Mouse (Mus musculus) G1E (cell line): ENCODE data around the gene Ddi2. TPM values are rescaled to one million over a fixed set of nuclear protein-coding genes. Genes with fewer than 3 reads are reported as not detected.

ENCODE experiments used
- ATAC-seq: 2 replicates; pipeline ENCODE4 v1.8.0; 2016; ENCODE audit warnings: mild to moderate bottlenecking; ENCODE audit not compliant: insufficient number of reproducible peaks, poor library complexity, low FRiP score, severe bottlenecking; ENCODE audit errors: extremely low read depth
- DNase-seq: peaks from one replicate; pipeline ENCODE4 v3.0.0; 2012; ENCODE audit warnings: low spot score
- H3K27me3 ChIP-seq: 2 replicates; pipeline ENCODE4 v1.6.1; 2012; ENCODE audit warnings: mild to moderate bottlenecking, low read length, inconsistent platforms; ENCODE audit not compliant: insufficient read depth
- H3K36me3 ChIP-seq: replicated peaks from 2 replicates; pipeline ENCODE3; 2012; ENCODE audit warnings: mild to moderate bottlenecking, inconsistent platforms
- H3K4me1 ChIP-seq: 2 replicates; pipeline ENCODE4 v1.6.1; 2012; ENCODE audit warnings: low read depth, low read length, inconsistent platforms, mixed read lengths; ENCODE audit not compliant: insufficient read depth
- H3K4me3 ChIP-seq: 2 replicates; pipeline ENCODE4 v1.5.1; 2012; ENCODE audit warnings: low read depth, mild to moderate bottlenecking, inconsistent platforms, low read length, moderate library complexity, mixed read lengths
- H3K9me3 ChIP-seq: replicated peaks from 2 replicates; pipeline ENCODE4 v1.6.1; 2012; ENCODE audit warnings: inconsistent platforms
- CTCF ChIP-seq: IDR thresholded peaks from 2 replicates; pipeline ENCODE4 v1.5.1; 2012; ENCODE audit warnings: low read depth, low read length, inconsistent platforms, mixed read lengths
- GATA1 ChIP-seq: IDR thresholded peaks from 2 replicates; pipeline ENCODE4 v1.6.1; 2012; ENCODE audit warnings: borderline replicate concordance, low read length, inconsistent platforms, mixed read lengths
- GATA2 ChIP-seq: IDR thresholded peaks from 2 replicates; pipeline ENCODE4 v1.6.1; 2012; ENCODE audit warnings: low read depth, low read length, inconsistent platforms, borderline replicate concordance
- POLR2AphosphoS5 ChIP-seq: IDR thresholded peaks from 2 replicates; pipeline ENCODE4 v1.6.1; 2012; ENCODE audit warnings: low read depth, low read length, inconsistent platforms; ENCODE audit not compliant: insufficient replicate concordance
- TAL1 ChIP-seq: conservative IDR thresholded peaks from 2 replicates; pipeline ENCODE4 v1.6.1; 2012; ENCODE audit warnings: low read depth, low read length, inconsistent platforms, mixed read lengths
- polyA plus RNA-seq: library from polyadenylated mRNA; stranded (reverse); fragments of >175 nt; gene quantifications from 2 replicates; pipeline ENCODE4 v1.2.3, GENCODE M21; 2012
- total RNA-seq, 2 experiments: library from RNA; stranded (forward) in 1 of 2; stranded (reverse) in 1 of 2; fragments of 200-1000 nt in 1 of 2; fragments of >200 nt in 1 of 2; fragmentation: Nextera tagmentation in 1 of 2; gene quantifications; 2 replicates each; pipeline ENCODE4 v1.2.3; 2014 to 2017

Gene Ddi2
- total and polyA plus RNA-seq, 3 experiments, result 17.8 to 45.4 (median 27.9) TPM

GRCm38 (mm10) chr4:141679016-141679415 is 44.2 kb downstream of the Ddi2 start:
- Histone ChIP-seq H3K27me3 (no peaks in the 10 kb centered on the region), H3K9me3 (no peaks in the 10 kb centered on the region), H3K4me3 (no peak overlapping the region), H3K36me3 (peaks cover 64% of the 10 kb centered on the region), H3K4me1 (peaks cover 18% of the 10 kb centered on the region)
- ATAC-seq (no peak), DNase-seq (no peak)
- TF ChIP-seq GATA1 (no peak), CTCF (no peak), GATA2 (no peak), TAL1 (no peak), POLR2AphosphoS5 (no peak)

DNA sequence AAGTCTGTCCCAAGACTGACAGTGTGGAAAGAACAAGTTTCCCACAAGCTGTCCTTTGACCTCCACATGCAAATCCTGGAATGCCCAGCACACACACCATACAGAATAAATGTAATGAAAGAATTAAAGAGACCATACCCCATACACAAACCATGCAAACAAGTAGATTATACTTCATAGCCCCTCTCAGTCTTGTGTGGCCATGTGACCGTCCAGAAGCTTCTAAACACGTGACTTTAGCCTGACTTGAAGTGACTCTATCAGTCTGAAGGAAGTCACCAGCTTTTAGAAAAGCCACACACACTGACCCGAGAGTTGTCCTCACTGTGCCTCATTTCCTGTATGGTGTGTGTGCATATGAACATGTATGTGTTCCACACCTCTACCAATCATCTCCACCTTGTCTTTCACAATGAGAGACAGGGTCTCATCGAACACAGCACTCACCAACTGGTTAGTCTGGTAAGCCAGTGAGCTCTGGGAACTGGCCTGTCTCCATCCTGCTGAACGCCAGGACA is 46.7 kb downstream of the Ddi2 start:
- H3K4me1 ChIP-seq, result peaks cover 18% of the 10 kb centered on the region

DNA sequence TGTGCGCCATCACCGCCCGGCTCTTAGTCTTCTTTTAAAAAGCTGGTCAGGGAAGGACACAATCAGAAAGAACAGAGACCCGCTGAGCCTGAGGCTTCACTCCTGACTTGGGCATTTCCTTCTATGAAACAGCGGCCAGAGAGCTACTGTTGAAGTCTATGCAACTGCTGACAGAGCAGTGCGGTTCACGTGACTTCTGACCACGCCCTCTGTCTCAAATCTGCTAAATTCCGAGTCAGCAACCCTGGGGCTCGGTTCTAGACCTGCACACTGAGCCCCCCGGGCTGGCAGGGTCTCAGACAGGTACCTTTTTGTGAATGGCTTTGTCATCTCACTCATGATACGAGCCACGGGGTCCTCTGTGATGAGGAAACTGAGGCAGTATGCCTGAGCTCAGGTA is 50.9 kb downstream of the Ddi2 start:
- peaks cover 7% of the 10 kb centered on the region for H3K27me3 ChIP-seq
- no peak for DNase-seq
- TF ChIP-seq GATA2, result no peak
- no peak for TF ChIP-seq GATA1
- no peak for TF ChIP-seq POLR2AphosphoS5
- no peak for TF ChIP-seq CTCF
- TF ChIP-seq TAL1, result no peak
- ATAC-seq, result peak; percentile 48
- H3K4me1 ChIP-seq, result peaks cover 10% of the 10 kb centered on the region
- H3K9me3 ChIP-seq, result no peaks in the 10 kb centered on the region
- H3K36me3 ChIP-seq, result peaks cover 8% of the 10 kb centered on the region
- H3K4me3 ChIP-seq, result no peak overlapping the region

More for the DNA sequence above, 46.7 kb downstream of the Ddi2 start:
- ATAC-seq (no peak), DNase-seq (no peak)
- peaks cover 41% of the 10 kb centered on the region for H3K36me3 ChIP-seq
- no peak overlapping the region for H3K4me3 ChIP-seq
- H3K9me3 ChIP-seq, result no peaks in the 10 kb centered on the region
- H3K27me3 ChIP-seq, result no peaks in the 10 kb centered on the region
- TF ChIP-seq POLR2AphosphoS5 (no peak), CTCF (no peak), GATA1 (no peak)

- DNase-seq (no peak), ATAC-seq (no peak)
- no peaks in the 10 kb centered on the region for H3K36me3 ChIP-seq
- H3K4me1 ChIP-seq, result peaks cover 10% of the 10 kb centered on the region
- H3K27me3 ChIP-seq, result peaks cover 7% of the 10 kb centered on the region
- H3K4me3 ChIP-seq, result no peak overlapping the region
- H3K9me3 ChIP-seq, result no peaks in the 10 kb centered on the region
- no peak for TF ChIP-seq TAL1
These were observed 51.8 kb downstream of the Ddi2 start for GRCm38 (mm10) chr4:141671389-141671788.

DNA sequence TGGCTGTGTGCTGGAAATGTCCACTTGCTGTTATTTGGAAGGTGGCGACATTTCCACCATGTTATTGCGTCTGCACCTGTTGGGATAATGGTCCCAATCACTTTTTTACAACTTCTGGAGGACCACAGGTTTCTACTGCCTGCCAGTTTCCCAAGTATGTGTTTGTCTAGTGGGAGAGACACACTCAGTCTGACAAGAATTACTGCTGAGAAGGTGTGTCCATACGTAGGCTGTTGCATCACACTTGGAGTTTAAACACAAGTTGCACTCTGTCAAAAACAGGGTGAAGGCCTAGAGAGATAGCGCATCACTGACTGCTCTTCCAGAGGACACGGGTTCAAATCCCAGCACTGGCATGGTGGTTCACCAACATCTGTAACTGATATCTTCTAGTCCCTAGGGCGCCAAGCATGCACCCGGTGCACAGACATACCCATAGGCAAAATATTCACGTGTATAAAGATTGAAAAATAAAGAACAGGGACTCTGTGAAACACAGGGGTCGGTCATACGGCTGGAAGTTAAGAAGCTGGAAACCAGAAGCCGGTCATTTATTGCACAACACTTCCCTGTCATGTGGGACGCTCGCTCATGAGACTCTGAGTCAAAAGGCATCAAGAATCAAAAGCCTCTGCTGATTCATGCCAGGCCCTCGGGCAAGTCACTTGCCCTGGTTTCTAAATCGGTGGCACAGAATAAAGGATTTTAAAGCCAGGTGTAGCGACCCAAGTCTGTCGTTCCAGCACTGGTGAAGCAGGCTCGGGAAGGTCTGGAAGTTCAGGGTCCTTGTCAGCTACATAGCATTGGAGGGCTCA is 53.1 kb downstream of the Ddi2 start:
- H3K27me3 ChIP-seq, result peaks cover 9% of the 10 kb centered on the region
- ATAC-seq (no peak), DNase-seq (no peak)
- peaks cover 11% of the 10 kb centered on the region for H3K4me1 ChIP-seq
- H3K4me3 ChIP-seq, result no peak overlapping the region
- no peaks in the 10 kb centered on the region for H3K36me3 ChIP-seq
- TF ChIP-seq GATA1 (no peak), POLR2AphosphoS5 (no peak), GATA2 (no peak), CTCF (no peak), TAL1 (no peak)
- H3K9me3 ChIP-seq, result no peaks in the 10 kb centered on the region

DNA sequence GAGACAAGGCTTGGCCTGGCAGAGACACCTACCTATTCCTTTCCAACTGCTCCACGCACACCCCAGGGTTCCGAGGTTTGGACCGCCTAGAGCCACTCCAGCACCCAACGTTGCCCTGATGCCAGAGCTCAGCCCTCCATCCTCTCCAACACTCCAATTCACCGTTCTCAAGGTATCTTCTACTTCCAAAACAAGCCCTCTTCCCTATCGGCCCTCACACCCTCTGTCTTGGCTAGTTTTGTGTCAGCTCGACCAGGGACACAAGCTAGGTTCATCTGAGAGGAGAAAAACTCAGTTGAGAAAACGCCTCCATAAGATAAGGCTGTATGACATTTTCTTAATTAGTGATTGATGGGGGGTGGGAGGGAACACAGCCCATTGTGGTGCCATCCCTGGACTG is 58.4 kb downstream of the Ddi2 start, which contains the start of gene Plekhm2:
Plekhm2 (minus strand) TSS at position 101 of the 400 bp plus-strand sequence.
- peaks cover 2% of the 10 kb centered on the region for H3K27me3 ChIP-seq
- ATAC-seq (no peak), DNase-seq (no peak)
- peaks cover 21% of the 10 kb centered on the region for H3K36me3 ChIP-seq
- H3K4me3 ChIP-seq, result peak within 1 kb of the TSS; percentile 81
- peaks cover 28% of the 10 kb centered on the region for H3K4me1 ChIP-seq
- TF ChIP-seq GATA2 (no peak), POLR2AphosphoS5 (no peak), CTCF (no peak), TAL1 (no peak), GATA1 (no peak)
- no peaks in the 10 kb centered on the region for H3K9me3 ChIP-seq
